Mouse (Mus musculus) MEL (cell line): ENCODE data around the gene Smg6. TPM values are rescaled to one million over a fixed set of nuclear protein-coding genes. Genes with fewer than 3 reads are reported as not detected.

Experiments used
- DNase-seq: peaks from one replicate; pipeline ENCODE4 v3.0.0; 2011; ENCODE audit warnings: low read depth, low spot score
- H3K27ac ChIP-seq: 2 replicates; pipeline ENCODE4 v1.5.1; 2012; ENCODE audit warnings: low read depth, mild to moderate bottlenecking, control low read depth, low read length, moderate library complexity; ENCODE audit not compliant: control insufficient read depth
- H3K27me3 ChIP-seq, 2 experiments: fragments of 150-350 bp in 1 of 2; sonication (generic) in 1 of 2; 2 replicates each; pipeline ENCODE4 v1.6.1; 2012; ENCODE audit warnings: low read length in 2 of 2, mild to moderate bottlenecking in 2 of 2, improper control_type of control experiment in 1 of 2, moderate library complexity in 1 of 2; ENCODE audit not compliant: insufficient read depth in 2 of 2, control insufficient read depth in 1 of 2
- H3K36me3 ChIP-seq, 2 experiments: 2 replicates each; pipeline ENCODE4 v1.6.1; 2012 to 2014; ENCODE audit warnings: low read length in 2 of 2, improper control_type of control experiment in 1 of 2, inconsistent platforms in 1 of 2, mild to moderate bottlenecking in 1 of 2; ENCODE audit not compliant: insufficient read depth in 2 of 2, control insufficient read depth in 1 of 2
- H3K4me1 ChIP-seq, 2 experiments: fragments of 150-350 bp in 1 of 2; sonication (generic) in 1 of 2; 2 replicates each; pipeline ENCODE4 v1.6.1; 2012; ENCODE audit warnings: low read length in 2 of 2, improper control_type of control experiment in 1 of 2, mild to moderate bottlenecking in 1 of 2; ENCODE audit not compliant: insufficient read depth in 2 of 2, control insufficient read depth in 1 of 2
- H3K4me3 ChIP-seq, 2 experiments: fragments of 150-350 bp in 1 of 2; sonication (generic) in 1 of 2; 2 replicates each; pipeline ENCODE4 v1.5.1; 2012; ENCODE audit warnings: low read depth in 2 of 2, low read length in 2 of 2, mild to moderate bottlenecking in 2 of 2, moderate library complexity in 2 of 2, control low read depth in 1 of 2, improper control_type of control experiment in 1 of 2; ENCODE audit not compliant: control insufficient read depth in 1 of 2, insufficient read depth in 1 of 2
- H3K79me2 ChIP-seq: 2 replicates; pipeline ENCODE4 v1.6.1; 2012; ENCODE audit warnings: mild to moderate bottlenecking, low read length, moderate library complexity; ENCODE audit not compliant: control insufficient read depth, poor library complexity, insufficient read depth
- H3K9ac ChIP-seq: 2 replicates; pipeline ENCODE4 v1.6.1; 2012; ENCODE audit warnings: low read depth, mild to moderate bottlenecking, control low read depth, low read length, moderate library complexity; ENCODE audit not compliant: control insufficient read depth, poor library complexity, severe bottlenecking
- H3K9me3 ChIP-seq: fragments of 150-350 bp; sonication (generic); replicated peaks from 2 replicates; pipeline ENCODE4 v1.6.1; 2012; ENCODE audit warnings: mild to moderate bottlenecking, low read length, improper control_type of control experiment, moderate library complexity; ENCODE audit not compliant: insufficient read depth
- BHLHE40 ChIP-seq: IDR thresholded peaks from 2 replicates; pipeline ENCODE4 v1.6.1; 2012; ENCODE audit warnings: low read depth, mild to moderate bottlenecking, inconsistent platforms, low read length, improper control_type of control experiment, borderline replicate concordance
- CTCF ChIP-seq, 3 experiments: IDR thresholded peaks in 2 of 3; conservative IDR thresholded peaks in 1 of 3; 2 replicates each; pipeline ENCODE4 v1.5.1; 2011 to 2012; ENCODE audit warnings: low read length in 3 of 3, low read depth in 2 of 3, mild to moderate bottlenecking in 2 of 3, improper control_type of control experiment in 1 of 3, inconsistent platforms in 1 of 3, mixed read lengths in 1 of 3, moderate library complexity in 1 of 3; ENCODE audit not compliant: control insufficient read depth in 1 of 3, insufficient read depth in 1 of 3, poor library complexity in 1 of 3, severe bottlenecking in 1 of 3
- E2F4 ChIP-seq: IDR thresholded peaks from 2 replicates; pipeline ENCODE4 v1.6.1; 2011; ENCODE audit warnings: low read depth, low read length, improper control_type of control experiment, borderline replicate concordance
- ETS1 ChIP-seq: IDR thresholded peaks from 2 replicates; pipeline ENCODE4 v1.6.1; 2012; ENCODE audit warnings: low read depth, mild to moderate bottlenecking, inconsistent platforms, low read length, improper control_type of control experiment, moderate library complexity
- GATA1 ChIP-seq: IDR thresholded peaks from 2 replicates; pipeline ENCODE4 v1.6.1; 2011; ENCODE audit warnings: low read depth, low read length, improper control_type of control experiment
- HCFC1 ChIP-seq: IDR thresholded peaks from 2 replicates; pipeline ENCODE4 v1.6.1; 2012; ENCODE audit warnings: low read depth, mild to moderate bottlenecking, inconsistent platforms, low read length, improper control_type of control experiment, moderate library complexity
- JUND ChIP-seq: IDR thresholded peaks from 2 replicates; pipeline ENCODE4 v1.6.1; 2011; ENCODE audit warnings: low read depth, mild to moderate bottlenecking, improper control_type of control experiment, low read length
- KAT2A ChIP-seq: conservative IDR thresholded peaks from 2 replicates; pipeline ENCODE4 v1.6.1; 2012; ENCODE audit warnings: low read depth, low read length, improper control_type of control experiment, inconsistent platforms
- MAFK ChIP-seq: IDR thresholded peaks from 2 replicates; pipeline ENCODE4 v1.6.1; 2011; ENCODE audit warnings: low read depth, mild to moderate bottlenecking, low read length, improper control_type of control experiment, borderline replicate concordance
- MAZ ChIP-seq: IDR thresholded peaks from 2 replicates; pipeline ENCODE4 v1.6.1; 2012; ENCODE audit warnings: low read depth, mild to moderate bottlenecking, inconsistent platforms, low read length, improper control_type of control experiment
- MYB ChIP-seq: IDR thresholded peaks from 2 replicates; pipeline ENCODE4 v1.6.1; 2011; ENCODE audit warnings: mild to moderate bottlenecking, low read depth, low read length, improper control_type of control experiment
- NRF1 ChIP-seq: IDR thresholded peaks from 2 replicates; pipeline ENCODE4 v1.6.1; 2014; ENCODE audit warnings: low read depth, mild to moderate bottlenecking, inconsistent platforms, low read length, improper control_type of control experiment, moderate library complexity; ENCODE audit not compliant: poor library complexity, insufficient read depth, severe bottlenecking
- POLR2A ChIP-seq, 2 experiments: IDR thresholded peaks; 2 replicates each; pipeline ENCODE4 v1.6.1; 2011 to 2012; ENCODE audit warnings: low read length in 2 of 2, mild to moderate bottlenecking in 2 of 2, control low read depth in 1 of 2, improper control_type of control experiment in 1 of 2, low read depth in 1 of 2, moderate library complexity in 1 of 2; ENCODE audit not compliant: control insufficient read depth in 1 of 2, insufficient read depth in 1 of 2, poor library complexity in 1 of 2
- SIN3A ChIP-seq: IDR thresholded peaks from 2 replicates; pipeline ENCODE4 v1.6.1; 2012; ENCODE audit warnings: low read length, improper control_type of control experiment, inconsistent platforms
- SMC3 ChIP-seq: IDR thresholded peaks from 2 replicates; pipeline ENCODE4 v1.6.1; 2011; ENCODE audit warnings: low read depth, low read length, improper control_type of control experiment
- TAL1 ChIP-seq: IDR thresholded peaks from 2 replicates; pipeline ENCODE4 v1.6.1; 2012; ENCODE audit warnings: mild to moderate bottlenecking, inconsistent platforms, low read length, moderate library complexity, mixed read lengths
- TCF12 ChIP-seq: IDR thresholded peaks from 2 replicates; pipeline ENCODE4 v1.6.1; 2014; ENCODE audit warnings: low read depth, mild to moderate bottlenecking, inconsistent platforms, low read length, improper control_type of control experiment, moderate library complexity
- USF2 ChIP-seq, 2 experiments: IDR thresholded peaks; 2 replicates each; pipeline ENCODE4 v1.6.1; 2011 to 2012; ENCODE audit warnings: improper control_type of control experiment in 2 of 2, low read length in 2 of 2, borderline replicate concordance in 1 of 2, inconsistent platforms in 1 of 2, low read depth in 1 of 2, mild to moderate bottlenecking in 1 of 2; ENCODE audit not compliant: insufficient read depth in 1 of 2
- polyA plus RNA-seq, 2 experiments: library from polyadenylated mRNA; stranded (reverse) in 1 of 2; unstranded in 1 of 2; fragments of >175 nt in 1 of 2; fragments of >200 nt in 1 of 2; gene quantifications; 2 replicates each; pipeline versions ENCODE4 v1.2.1 to v1.2.4; 2012; ENCODE audit warnings: low replicate concordance in 2 of 2, low read depth in 1 of 2; ENCODE audit not compliant: insufficient read length in 2 of 2, insufficient read depth in 1 of 2, missing spikeins in 1 of 2
- total RNA-seq: library from RNA; depleted of rRNA; stranded (reverse); fragments of 300-350 nt; gene quantifications from 2 replicates; pipeline ENCODE4 v1.2.3, GENCODE M21; 2012

The Smg6 gene
- total and polyA plus RNA-seq, 3 experiments, result 11.6 to 19.0 TPM; not detected in 1

DNA sequence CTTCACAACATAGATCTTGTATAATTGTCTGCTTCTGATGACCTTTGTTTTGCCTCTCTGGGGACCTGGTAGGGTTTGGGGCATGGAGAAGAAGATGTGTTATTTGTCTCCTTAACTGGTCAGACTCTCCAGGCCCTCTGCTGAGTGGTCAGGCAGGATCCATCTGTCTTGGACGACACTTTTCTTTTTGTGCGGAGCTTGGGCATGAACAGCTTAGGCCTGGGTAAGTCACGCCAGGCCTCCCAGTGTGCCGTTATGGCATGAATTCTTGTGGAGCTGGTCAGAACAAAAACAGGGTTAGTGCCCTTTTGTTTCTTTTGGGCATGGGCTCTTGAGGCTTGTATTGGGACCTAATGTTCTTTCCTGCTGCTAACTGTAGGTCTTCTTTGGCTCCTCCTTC lies 89.2 kb downstream of the Smg6 start:
- Histone ChIP-seq H3K36me3 (peaks cover 0 to 2% of the 10 kb centered on the region in 2 experiments; a peak in 2 of 4 replicates), H3K9me3 (no peaks in the 10 kb centered on the region), H3K27me3 (no peaks in the 10 kb centered on the region), H3K4me1 (no peaks in the 10 kb centered on the region), H3K27ac (no peak overlapping the region), H3K79me2 (no peaks in the 10 kb centered on the region), H3K4me3 (no peak overlapping the region), H3K9ac (no peak overlapping the region)
- TF ChIP-seq TCF12, result no peak
- TF ChIP-seq NRF1, result no peak
- TF ChIP-seq KAT2A, result no peak
- no peak for TF ChIP-seq GATA1
- TF ChIP-seq ETS1, result no peak
- TF ChIP-seq MAFK, result no peak
- no peak for TF ChIP-seq SMC3
- no peak for TF ChIP-seq MYB
- TF ChIP-seq MAZ, result no peak
- DNase-seq, result no peak

DNA sequence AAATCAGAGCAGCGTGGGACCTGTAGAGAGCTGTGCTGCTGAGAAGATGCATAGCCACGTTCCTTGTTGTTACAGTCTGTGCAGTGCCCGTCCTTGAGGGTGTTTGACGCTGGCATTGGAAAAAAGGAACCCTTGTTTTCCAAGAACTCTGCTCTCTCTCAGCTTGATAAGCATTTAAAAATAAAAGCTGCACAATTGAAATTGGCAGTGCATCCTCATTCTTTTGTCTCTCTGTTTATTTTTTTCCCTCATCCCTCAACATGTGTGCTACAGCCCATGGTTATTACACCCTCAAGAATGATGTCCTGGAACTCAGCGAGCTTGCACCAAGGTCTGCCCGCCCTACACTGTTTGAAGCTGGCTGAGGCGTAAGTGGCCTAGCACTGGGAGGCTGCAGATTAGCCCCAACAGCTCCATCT lies 89.8 kb downstream of the Smg6 start:
- Histone ChIP-seq H3K9ac (no peak overlapping the region), H3K79me2 (no peaks in the 10 kb centered on the region), H3K4me1 (no peaks in the 10 kb centered on the region)
- no peak for TF ChIP-seq CTCF (IDR thresholded peaks at IDR 0.05 in 2 of 3, conservative IDR thresholded peaks at IDR 0.05 in 1 of 3; ENCODE audit: control insufficient read depth in 1 of 3, insufficient read depth in 1 of 3, low read depth in 2 of 3, low read length in 3 of 3, poor library complexity in 1 of 3, severe bottlenecking in 1 of 3)
- TF ChIP-seq POLR2A (IDR thresholded peaks at IDR 0.05; ENCODE audit: control insufficient read depth in 1 of 2, insufficient read depth in 1 of 2, low read depth in 1 of 2, low read length in 2 of 2, poor library complexity in 1 of 2), result no peak
- TF ChIP-seq TAL1, result no peak
- TF ChIP-seq BHLHE40, result no peak
- no peak for TF ChIP-seq E2F4
- TF ChIP-seq GATA1, result no peak
- no peak for TF ChIP-seq SIN3A
- TF ChIP-seq TCF12, result no peak
- TF ChIP-seq USF2 (IDR thresholded peaks at IDR 0.05; ENCODE audit: borderline replicate concordance in 1 of 2, insufficient read depth in 1 of 2, low read depth in 1 of 2, low read length in 2 of 2), result no peak
- TF ChIP-seq HCFC1, result no peak
- TF ChIP-seq NRF1, result no peak
- no peak for TF ChIP-seq JUND
- TF ChIP-seq, all 39 proteins: peak for 0
- Histone ChIP-seq H3K9me3 (no peaks in the 10 kb centered on the region), H3K27me3 (no peaks in the 10 kb centered on the region), H3K4me3 (no peak overlapping the region), H3K36me3 (peaks cover 0 to 2% of the 10 kb centered on the region in 2 experiments; a peak in 2 of 4 replicates), H3K27ac (no peak overlapping the region)
- no peak for DNase-seq
